Mouse (Mus musculus): ENCODE data around the gene Lrrc8d. TPM values are rescaled to one million over a fixed set of nuclear protein-coding genes. Genes with fewer than 3 reads are reported as not detected.

Gene Lrrc8d
- total and polyA plus RNA-seq, 2 experiments from 2014 or later, result 8.8 to 10.0 TPM

DNA sequence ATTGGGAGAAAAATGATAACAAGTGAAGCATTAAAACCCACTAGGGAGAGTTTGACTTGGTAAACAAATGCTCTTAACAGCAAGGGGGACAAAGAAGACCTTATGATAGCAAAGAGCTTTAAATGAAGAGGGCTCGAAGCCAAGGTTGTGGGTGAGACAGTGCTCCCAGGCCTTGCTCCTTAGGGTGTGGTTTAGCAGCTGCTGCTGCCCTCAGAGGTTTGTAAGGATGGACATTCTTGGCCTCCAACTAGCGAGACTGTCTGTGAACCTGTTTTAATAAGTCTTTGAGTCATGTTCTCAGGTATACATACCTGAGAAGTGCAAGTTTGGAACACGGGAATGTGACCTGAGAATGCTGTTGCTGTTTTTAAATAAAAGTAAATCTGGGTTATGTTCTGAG lies 174.0 kb downstream of the Lrrc8d start:
- ATAC-seq (ENCODE audit: insufficient read depth, low read depth) (no peak), DNase-seq (ENCODE audit: low spot score) (no peak)
- Histone ChIP-seq H3K4me3 (ENCODE audit: low read depth, low read length) (no peak overlapping the region), H3K9ac (replicated peaks; ENCODE audit: low read depth, low read length) (no peak overlapping the region), H3K36me3 (replicated peaks; ENCODE audit: control insufficient read depth, insufficient read depth, low read length) (no peaks in the 10 kb centered on the region), H3K4me1 (ENCODE audit: control insufficient read depth, insufficient read depth) (peaks cover 19% of the 10 kb centered on the region), H3K4me2 (ENCODE audit: low read depth, low read length) (no peak overlapping the region), H3K27ac (ENCODE audit: low read depth) (no peak overlapping the region), H3K27me3 (ENCODE audit: control insufficient read depth, insufficient read depth, low read length) (no peaks in the 10 kb centered on the region), H3K9me3 (replicated peaks; ENCODE audit: control insufficient read depth, low read length) (no peaks in the 10 kb centered on the region)
- TF ChIP-seq EP300 (IDR thresholded peaks at IDR 0.05; ENCODE audit: low read depth) (no peak), CTCF (IDR thresholded peaks at IDR 0.05; ENCODE audit: low read depth) (no peak)
- WGBS, result 77% methylated on average over 3 of the region's 3 CpGs

GRCm38 (mm10) chr5:105874476-105874875 lies 174.7 kb downstream of the Lrrc8d start:
- H3K4me1 ChIP-seq (ENCODE audit: control insufficient read depth, insufficient read depth), result peaks cover 24% of the 10 kb centered on the region
- H3K27ac ChIP-seq (ENCODE audit: low read depth), result no peak overlapping the region
- no peak overlapping the region for H3K9ac ChIP-seq (replicated peaks; ENCODE audit: low read depth, low read length)
- ATAC-seq (ENCODE audit: insufficient read depth, low read depth), result no peak
- no peak overlapping the region for H3K4me2 ChIP-seq (ENCODE audit: low read depth, low read length)
- no peaks in the 10 kb centered on the region for H3K36me3 ChIP-seq (replicated peaks; ENCODE audit: control insufficient read depth, insufficient read depth, low read length)
- 93% methylated on average over 11 of the region's 11 CpGs for WGBS
- H3K27me3 ChIP-seq (ENCODE audit: control insufficient read depth, insufficient read depth, low read length), result no peaks in the 10 kb centered on the region
- no peak overlapping the region for H3K4me3 ChIP-seq (ENCODE audit: low read depth, low read length)
- no peak for DNase-seq (ENCODE audit: low spot score)
- TF ChIP-seq EP300 (IDR thresholded peaks at IDR 0.05; ENCODE audit: low read depth) (no peak), CTCF (IDR thresholded peaks at IDR 0.05; ENCODE audit: low read depth) (no peak)
- H3K9me3 ChIP-seq (replicated peaks; ENCODE audit: control insufficient read depth, low read length), result no peaks in the 10 kb centered on the region

GRCm38 (mm10) chr5:105876068-105876924 lies 176.5 kb downstream of the Lrrc8d start, which contains the start of gene Zfp326:
Zfp326 (plus strand) TSS chr5:105876565.
- Histone ChIP-seq H3K4me3 (ENCODE audit: low read depth, low read length) (peak within 1 kb of the TSS; percentile 98), H3K36me3 (replicated peaks; ENCODE audit: control insufficient read depth, insufficient read depth, low read length) (0 out of 2 replicates have a peak, but pooled peaks cover 6% of the 10 kb centered on the region), H3K27me3 (ENCODE audit: control insufficient read depth, insufficient read depth, low read length) (no peaks in the 10 kb centered on the region), H3K27ac (ENCODE audit: low read depth) (peak within 1 kb of the TSS; percentile 96), H3K4me2 (ENCODE audit: low read depth, low read length) (peak within 1 kb of the TSS; percentile 92), H3K9me3 (replicated peaks; ENCODE audit: control insufficient read depth, low read length) (no peaks in the 10 kb centered on the region), H3K9ac (replicated peaks; ENCODE audit: low read depth, low read length) (peak within 1 kb of the TSS; percentile 99), H3K4me1 (ENCODE audit: control insufficient read depth, insufficient read depth) (peaks cover 30% of the 10 kb centered on the region)
- DNase-seq (ENCODE audit: low spot score) (peak; percentile 92), ATAC-seq (ENCODE audit: insufficient read depth, low read depth) (peak; percentile 97)
- under 1% methylated on average over 60 of the region's 83 CpGs for WGBS
- TF ChIP-seq EP300 (IDR thresholded peaks at IDR 0.05; ENCODE audit: low read depth), result peak; percentile 56; the same call in 1 of the 2 replicates
- no peak for TF ChIP-seq CTCF (IDR thresholded peaks at IDR 0.05; ENCODE audit: low read depth)

DNA sequence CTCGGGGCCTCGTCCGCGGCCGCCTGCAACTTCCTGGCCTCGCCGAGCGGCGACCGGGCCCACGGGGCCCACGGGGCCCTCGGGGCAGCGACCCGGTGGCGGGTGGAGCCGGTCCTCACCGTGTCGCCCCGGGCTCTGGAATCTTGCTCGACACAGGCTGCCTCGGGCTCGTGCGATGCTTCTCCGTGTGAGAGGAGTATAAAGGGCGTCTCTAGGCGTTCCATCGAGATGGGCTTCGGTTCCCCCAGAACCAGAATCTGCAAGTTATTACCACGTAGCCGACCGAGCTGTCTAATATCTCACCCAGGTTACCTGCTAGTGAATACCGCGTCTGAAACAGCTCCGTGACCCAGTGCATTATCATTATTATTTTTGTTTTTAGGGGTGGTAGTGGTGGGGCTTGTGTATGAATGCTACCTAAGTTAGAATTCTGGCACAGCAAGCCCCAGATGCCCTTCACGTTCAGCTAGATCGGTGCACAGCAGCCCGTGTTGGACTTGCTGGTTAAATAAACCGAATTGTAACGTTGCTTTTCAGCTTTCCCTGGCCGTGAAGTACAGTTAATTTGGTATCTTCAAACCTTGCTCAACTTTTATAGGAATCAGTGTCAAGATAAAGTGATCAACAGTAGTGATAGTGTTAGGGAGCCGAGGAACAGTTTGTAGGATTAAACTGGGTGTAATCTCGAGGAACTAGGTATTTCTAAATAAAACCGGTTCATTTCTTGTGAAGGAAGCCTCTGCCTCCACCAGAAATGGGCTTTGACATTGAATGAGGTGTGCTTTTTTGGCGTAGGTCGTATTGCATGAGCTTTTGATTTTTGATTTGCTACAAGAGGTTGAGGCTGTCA lies 177.4 kb downstream of the Lrrc8d start:
- under 1% methylated on average over 45 of the region's 46 CpGs for WGBS
- ATAC-seq (ENCODE audit: insufficient read depth, low read depth) (peak; percentile 34), DNase-seq (ENCODE audit: low spot score) (peak; percentile 41)
- peak overlapping the region; percentile 92 for H3K4me2 ChIP-seq (ENCODE audit: low read depth, low read length)
- H3K9ac ChIP-seq (replicated peaks; ENCODE audit: low read depth, low read length), result peak overlapping the region; percentile 99
- 0 out of 2 replicates have a peak, but pooled peaks cover 9% of the 10 kb centered on the region for H3K36me3 ChIP-seq (replicated peaks; ENCODE audit: control insufficient read depth, insufficient read depth, low read length)
- no peaks in the 10 kb centered on the region for H3K9me3 ChIP-seq (replicated peaks; ENCODE audit: control insufficient read depth, low read length)
- no peaks in the 10 kb centered on the region for H3K27me3 ChIP-seq (ENCODE audit: control insufficient read depth, insufficient read depth, low read length)
- H3K4me3 ChIP-seq (ENCODE audit: low read depth, low read length), result peak overlapping the region; percentile 98
- no peak for TF ChIP-seq EP300 (IDR thresholded peaks at IDR 0.05; ENCODE audit: low read depth)
- TF ChIP-seq CTCF (IDR thresholded peaks at IDR 0.05; ENCODE audit: low read depth), result no peak
- peak overlapping the region; percentile 96 for H3K27ac ChIP-seq (ENCODE audit: low read depth)
- peaks cover 37% of the 10 kb centered on the region for H3K4me1 ChIP-seq (ENCODE audit: control insufficient read depth, insufficient read depth)

Other genes starting within 250 kb of the Lrrc8d start
- gene Lrrc8c, start 180.6 kb upstream of the Lrrc8d start, total RNA-seq (2014; rRNA removed; ENCODE audit: low replicate concordance), result 5.0 and 19.9 TPM in 2 replicates
- 11.1 and 14.9 TPM in 2 replicates for gene Lrrc8c, start 180.6 kb upstream of the Lrrc8d start, polyA plus RNA-seq (2015; fragmentation: Nextera tagmentation; extraction: Ambion mirVana)
- gene Zfp326, start 176.6 kb downstream of the Lrrc8d start, total RNA-seq (2014; rRNA removed; ENCODE audit: low replicate concordance), result 1.8 and 14.6 TPM in 2 replicates
- 24.5 and 26.7 TPM in 2 replicates for gene Zfp326, start 176.6 kb downstream of the Lrrc8d start, polyA plus RNA-seq (2015; fragmentation: Nextera tagmentation; extraction: Ambion mirVana)

Measured in heart, postnatal 0 days (tissue).